Mouse (Mus musculus): ENCODE measurements at regions not wholly inside any gene's neighbourhood (a gene's known extent, or its start where the extent isn't known, plus 50 kb on each side); places are given as distances from the start of the nearest gene placed in this dataset.

GRCm38 (mm10) chr3:136454967-136455366, 129.1 kb upstream of the Bank1 start:
- TF ChIP-seq CTCF (IDR thresholded peaks at IDR 0.05; ENCODE audit: low read depth) = no peak
- no peak for TF ChIP-seq EP300 (IDR thresholded peaks at IDR 0.05; ENCODE audit: low read depth)
